Mouse (Mus musculus) hindlimb bud, embryonic 11.5 days (tissue): ENCODE results near the gene Kctd20.

Experiments
- DNase-seq: peaks from one replicate; pipeline ENCODE4 v3.0.0-alpha.2; 2012; ENCODE audit warnings: low read depth, low spot score; ENCODE audit errors: extremely low spot score

Kctd20 gene

GRCm38 (mm10) chr17:29018292-29018984 lies 66.7 kb downstream of the Kctd20 start:
- no peak for DNase-seq
